ENCODE assay signal across 17 mouse cellular contexts in the genomic region with DNA sequence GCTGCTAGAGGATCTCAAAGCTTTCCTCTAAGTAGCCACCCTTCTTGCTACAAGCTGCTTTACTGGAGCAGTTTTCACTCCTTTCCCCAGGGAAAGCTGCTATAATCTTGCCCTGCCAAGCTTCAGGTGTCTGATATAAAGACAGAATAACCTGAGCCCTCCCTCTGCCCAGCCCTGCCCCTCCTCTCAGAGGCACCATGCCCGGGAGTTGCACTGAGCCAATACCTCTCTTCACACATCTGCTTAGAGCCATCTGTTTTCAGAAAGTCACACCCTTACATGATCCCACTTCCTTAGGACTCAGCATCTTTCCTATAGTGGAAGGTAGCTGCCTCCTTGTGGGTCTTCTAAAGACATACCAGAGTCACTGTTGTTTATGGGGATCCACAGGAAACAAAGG.
DNase-seq lines count a peak whose midpoint lies in the region; ATAC-seq and TF ChIP-seq lines count a peak whose summit lies in the region.
"Had no signal": no experiment of that assay in that cellular context is flagged by ENCODE, and none has a peak within 500 bp of the region (broad histone marks: within the 10 kb centered on the region; RNA-seq: fewer than 3 reads in every experiment).

No protein-coding gene starts in this region.

- H3K27ac ChIP-seq in embryonic facial prominence, embryonic 14.5 days (replicated peaks; ENCODE audit: low read depth, low read length) = no peak overlapping the region
- no peak overlapping the region for H3K27ac ChIP-seq in embryonic facial prominence, embryonic 10.5 days (replicated peaks)
- H3K27ac ChIP-seq in heart, embryonic 11.5 days (ENCODE audit: low read depth, low read length) = no peak overlapping the region
- no peak overlapping the region for H3K27ac ChIP-seq in left cerebral cortex, adult 2 months
- H3K27ac ChIP-seq in neural tube, embryonic 15.5 days (replicated peaks) = no peak overlapping the region
- H3K27ac ChIP-seq: embryonic facial prominence, embryonic 13.5 days; limb, embryonic 15.5 days; midbrain, embryonic 15.5 days had no signal

- H3K4me2 ChIP-seq in embryonic facial prominence, embryonic 14.5 days (ENCODE audit: low read depth, low read length) = no peak overlapping the region
- no peak overlapping the region for H3K4me2 ChIP-seq in heart, embryonic 11.5 days
- H3K4me2 ChIP-seq in neural tube, embryonic 15.5 days = no peak overlapping the region
- H3K4me2 ChIP-seq: embryonic facial prominence, embryonic 13.5 days; limb, embryonic 15.5 days; midbrain, embryonic 15.5 days had no signal

- intact Hi-C loops in left cerebral cortex, adult 2 months (cut with DNase I) = loop anchor here (5.0 to 10.0 kb wide), 2 partner anchors 151 to 269 kb away; no protein-coding TSS in a partner anchor

- peak; percentile 1 for TF ChIP-seq CTCF in left cerebral cortex, adult 2 months (IDR thresholded peaks at IDR 0.05)

- no peak overlapping the region for H3K9ac ChIP-seq in embryonic facial prominence, embryonic 14.5 days (ENCODE audit: low read depth, low read length)
- no peak overlapping the region for H3K9ac ChIP-seq in heart, embryonic 11.5 days (ENCODE audit: low read depth, low read length)
- H3K9ac ChIP-seq in neural tube, embryonic 15.5 days (replicated peaks) = no peak overlapping the region
- H3K9ac ChIP-seq: embryonic facial prominence, embryonic 13.5 days; limb, embryonic 15.5 days; midbrain, embryonic 15.5 days had no signal

- no peak for DNase-seq in embryonic facial prominence, embryonic 14.5 days (ENCODE audit: low spot score)
- DNase-seq in embryonic facial prominence, embryonic 10.5 days (ENCODE audit: low spot score) = no peak
- DNase-seq in heart, adult 11 months = peak; percentile 40
- peak; percentile 66 for DNase-seq in brain, adult 2 months (ENCODE audit: low read depth, low spot score)
- DNase-seq in left cerebral cortex, adult 2 months (ENCODE audit: extremely low spot score in 1 of 2, low spot score in 2 of 2) = peak in 1 of 2 experiments; percentile 41
- no peak for DNase-seq in urinary bladder, adult 2 months (ENCODE audit: low spot score)
- DNase-seq: cerebellum, adult 11 months; lung, postnatal 14 days; thymus, postnatal 36 days had no signal

- WGBS in embryonic facial prominence, embryonic 14.5 days = 38% methylated on average over 1 of the region's 1 CpGs
- 63% methylated on average over 1 of the region's 1 CpGs for WGBS in embryonic facial prominence, embryonic 10.5 days
- 35% methylated on average over 1 of the region's 1 CpGs for WGBS in heart, embryonic 11.5 days (ENCODE audit: insufficient replicate concordance)
- WGBS in neural tube, embryonic 15.5 days = 48% methylated on average over 1 of the region's 1 CpGs

- peak; percentile 63; the same call in 1 of the 2 replicates for ATAC-seq in embryonic facial prominence, embryonic 14.5 days (ENCODE audit: low read depth)
- no peak for ATAC-seq in heart, embryonic 11.5 days (replicated peaks; ENCODE audit: insufficient number of reproducible peaks, low FRiP score, low TSS enrichment)
- ATAC-seq in neural tube, embryonic 15.5 days (ENCODE audit: low FRiP score) = no peak
- ATAC-seq: intestine, embryonic 16.5 days; midbrain, embryonic 15.5 days had no signal

- H3K9me3 ChIP-seq in embryonic facial prominence, embryonic 14.5 days (ENCODE audit: control insufficient read depth, low read length) = no peaks in the 10 kb centered on the region
- H3K9me3 ChIP-seq in embryonic facial prominence, embryonic 10.5 days = no peaks in the 10 kb centered on the region
- H3K9me3 ChIP-seq in heart, embryonic 11.5 days (replicated peaks; ENCODE audit: control insufficient read depth, low read length) = no peaks in the 10 kb centered on the region
- no peaks in the 10 kb centered on the region for H3K9me3 ChIP-seq in neural tube, embryonic 15.5 days (replicated peaks)
- H3K9me3 ChIP-seq: embryonic facial prominence, embryonic 13.5 days; limb, embryonic 15.5 days; midbrain, embryonic 15.5 days had no signal

- no peaks in the 10 kb centered on the region for H3K4me1 ChIP-seq in embryonic facial prominence, embryonic 14.5 days (ENCODE audit: control insufficient read depth, insufficient read depth, low read length)
- H3K4me1 ChIP-seq in embryonic facial prominence, embryonic 10.5 days = no peaks in the 10 kb centered on the region
- H3K4me1 ChIP-seq in heart, embryonic 11.5 days (ENCODE audit: control insufficient read depth, insufficient read depth, low read length) = no peaks in the 10 kb centered on the region
- no peaks in the 10 kb centered on the region for H3K4me1 ChIP-seq in neural tube, embryonic 15.5 days
- H3K4me1 ChIP-seq: embryonic facial prominence, embryonic 13.5 days; limb, embryonic 15.5 days; megakaryocyte, embryonic 14.5 days; midbrain, embryonic 15.5 days had no signal

- H3K27me3 ChIP-seq in embryonic facial prominence, embryonic 14.5 days (replicated peaks; ENCODE audit: control insufficient read depth, insufficient read depth, low read length) = no peaks in the 10 kb centered on the region
- H3K27me3 ChIP-seq in embryonic facial prominence, embryonic 10.5 days (replicated peaks; ENCODE audit: low read depth, poor library complexity, severe bottlenecking) = no peaks in the 10 kb centered on the region
- H3K27me3 ChIP-seq in heart, embryonic 11.5 days (ENCODE audit: control insufficient read depth, insufficient read depth, low read length) = no peaks in the 10 kb centered on the region
- H3K27me3 ChIP-seq in neural tube, embryonic 15.5 days (replicated peaks) = no peaks in the 10 kb centered on the region
- H3K27me3 ChIP-seq: CH12.LX; embryonic facial prominence, embryonic 13.5 days; limb, embryonic 15.5 days; megakaryocyte, embryonic 14.5 days; midbrain, embryonic 15.5 days had no signal

- H3K4me3 ChIP-seq in embryonic facial prominence, embryonic 14.5 days (ENCODE audit: low read depth, low read length) = no peak overlapping the region
- no peak overlapping the region for H3K4me3 ChIP-seq in embryonic facial prominence, embryonic 10.5 days
- H3K4me3 ChIP-seq in heart, embryonic 11.5 days (ENCODE audit: low read depth, low read length) = no peak overlapping the region
- H3K4me3 ChIP-seq in left cerebral cortex, adult 2 months = no peak overlapping the region
- H3K4me3 ChIP-seq in neural tube, embryonic 15.5 days (replicated peaks) = no peak overlapping the region
- H3K4me3 ChIP-seq: embryonic facial prominence, embryonic 13.5 days; limb, embryonic 15.5 days; megakaryocyte, embryonic 14.5 days; midbrain, embryonic 15.5 days had no signal

- no peaks in the 10 kb centered on the region for H3K36me3 ChIP-seq in embryonic facial prominence, embryonic 14.5 days (ENCODE audit: control insufficient read depth, insufficient read depth, low read length)
- H3K36me3 ChIP-seq in embryonic facial prominence, embryonic 10.5 days (replicated peaks) = no peaks in the 10 kb centered on the region
- no peaks in the 10 kb centered on the region for H3K36me3 ChIP-seq in heart, embryonic 11.5 days (ENCODE audit: control insufficient read depth, insufficient read depth, low read length)
- H3K36me3 ChIP-seq in neural tube, embryonic 15.5 days = no peaks in the 10 kb centered on the region
- H3K36me3 ChIP-seq: embryonic facial prominence, embryonic 13.5 days; limb, embryonic 15.5 days; midbrain, embryonic 15.5 days had no signal

Comparison
In these comparisons a context has a peak if more than half of its experiments do, and no peak if none do; other contexts are left out.
1. DNase-seq: peak in heart, adult 11 months (single experiment) and brain, adult 2 months (single experiment); none in embryonic facial prominence, embryonic 14.5 days (single experiment), embryonic facial prominence, embryonic 10.5 days (single experiment) and urinary bladder, adult 2 months (single experiment).